Mouse (Mus musculus) olfactory bulb, adult 2 months (tissue): ENCODE results near the gene C8b.

Source experiments
- CTCF ChIP-seq: fragments of 200-500 bp; IDR thresholded peaks from 2 replicates; pipeline ENCODE4 v1.5.1; 2012; ENCODE audit warnings: low read depth, mild to moderate bottlenecking, low read length, moderate library complexity; ENCODE audit not compliant: insufficient read depth
- POLR2A ChIP-seq: fragments of 200-500 bp; IDR thresholded peaks from 2 replicates; pipeline ENCODE4 v1.6.1; 2012; ENCODE audit warnings: mild to moderate bottlenecking, low read depth, low read length, moderate library complexity; ENCODE audit not compliant: insufficient read depth

- TF ChIP-seq CTCF (no peak), POLR2A (no peak)
Observed at GRCm38 (mm10) chr4:104746500-104746899, 19.6 kb upstream of the C8b start.
